Mouse (Mus musculus) urinary bladder, postnatal 14 days (tissue): ENCODE data around the gene Gm10570.
A peak's percentile ranks its signal among the peaks of the same experiment; 100 is the strongest.

Experiments
- DNase-seq: peaks from one replicate; pipeline ENCODE4 v3.0.0; 2021; ENCODE audit warnings: low spot score

The Gm10570 gene

GRCm38 (mm10) chr4:130306796-130307630, 1.5 kb downstream of the Gm10570 start:
- no peak for DNase-seq

GRCm38 (mm10) chr4:130304746-130305145, 3.7 kb downstream of the Gm10570 start:
- no peak for DNase-seq

GRCm38 (mm10) chr4:130302285-130302870, 6.1 kb downstream of the Gm10570 start:
- DNase-seq, result no peak

- DNase-seq, result no peak
Observed at GRCm38 (mm10) chr4:130299629-130300018, 8.8 kb downstream of the Gm10570 start.

- no peak for DNase-seq
Observed at GRCm38 (mm10) chr4:130298877-130299628, 9.4 kb downstream of the Gm10570 start.

GRCm38 (mm10) chr4:130297123-130297529, 11.3 kb downstream of the Gm10570 start:
- no peak for DNase-seq

GRCm38 (mm10) chr4:130296243-130296965, 12.1 kb downstream of the Gm10570 start:
- no peak for DNase-seq

- DNase-seq, result peak; percentile 26
Observed at GRCm38 (mm10) chr4:130295047-130295745, 13.3 kb downstream of the Gm10570 start.

GRCm38 (mm10) chr4:130294513-130294912, 14.0 kb downstream of the Gm10570 start:
- no peak for DNase-seq

- DNase-seq, result peak; percentile 82
Observed at GRCm38 (mm10) chr4:130292271-130292670, 16.2 kb downstream of the Gm10570 start.

GRCm38 (mm10) chr4:130289824-130290223, 18.6 kb downstream of the Gm10570 start:
- no peak for DNase-seq

GRCm38 (mm10) chr4:130286531-130286930, 21.9 kb downstream of the Gm10570 start:
- DNase-seq, result no peak

GRCm38 (mm10) chr4:130283826-130284225, 24.6 kb downstream of the Gm10570 start:
- no peak for DNase-seq

- DNase-seq, result no peak
Observed at GRCm38 (mm10) chr4:130282856-130283255, 25.6 kb downstream of the Gm10570 start.

- DNase-seq, result no peak
Observed at GRCm38 (mm10) chr4:130279105-130279504, 29.4 kb downstream of the Gm10570 start, which contains the start of gene Serinc2. Gene Serinc2, minus strand, starts transcription at chr4:130279205.

- DNase-seq, result peak; percentile 69
Observed at GRCm38 (mm10) chr4:130276573-130277176, 31.8 kb downstream of the Gm10570 start.

- DNase-seq, result no peak
Observed at GRCm38 (mm10) chr4:130275823-130276105, 32.7 kb downstream of the Gm10570 start.

GRCm38 (mm10) chr4:130275016-130275822, 33.3 kb downstream of the Gm10570 start:
- DNase-seq, result peak; percentile 70

GRCm38 (mm10) chr4:130274346-130275015, 34.0 kb downstream of the Gm10570 start:
- DNase-seq, result no peak
